Mouse (Mus musculus) hindbrain, embryonic 10.5 days (tissue): Measurements from ENCODE around the gene Dclk2. TPM values are rescaled to one million over a fixed set of nuclear protein-coding genes. Genes with fewer than 3 reads are reported as not detected.

Source experiments
- DNase-seq: peaks from one replicate; pipeline ENCODE4 v3.0.0-alpha.2; 2017; ENCODE audit warnings: low spot score
- H3K27ac ChIP-seq: fragments of 300-500 bp; sonication (generic); 2 replicates; pipeline ENCODE4 v1.5.1; 2016; ENCODE audit warnings: mild to moderate bottlenecking, moderate library complexity
- H3K27me3 ChIP-seq: fragments of 300-500 bp; sonication (generic); 2 replicates; pipeline ENCODE4 v1.6.1; 2016; ENCODE audit warnings: mild to moderate bottlenecking; ENCODE audit not compliant: poor library complexity, insufficient read depth, severe bottlenecking
- H3K36me3 ChIP-seq: fragments of 300-500 bp; sonication (generic); 2 replicates; pipeline ENCODE4 v1.6.1; 2016; ENCODE audit warnings: mild to moderate bottlenecking, moderate library complexity
- H3K4me1 ChIP-seq: fragments of 300-500 bp; sonication (generic); replicated peaks from 2 replicates; pipeline ENCODE4 v1.6.1; 2016; ENCODE audit warnings: mild to moderate bottlenecking
- H3K4me3 ChIP-seq: fragments of 300-500 bp; sonication (generic); 2 replicates; pipeline ENCODE4 v1.5.1; 2016; ENCODE audit warnings: mild to moderate bottlenecking, moderate library complexity
- H3K9me3 ChIP-seq: fragments of 300-500 bp; sonication (generic); 2 replicates; pipeline ENCODE4 v1.6.1; 2016; ENCODE audit warnings: mild to moderate bottlenecking, moderate library complexity
- WGBS: fragments of 180-500 bp; shearing (Covaris S2); methylation state at CpG from one replicate; pipeline ENCODE4 v1.1.7; 2016; 5-methylcytosine and 5-hydroxymethylcytosine counted together
- polyA plus RNA-seq: library from polyadenylated mRNA; unstranded; fragments of >200 nt; fragmentation: Nextera tagmentation; extraction: Ambion mirVana; gene quantifications from 2 replicates; pipeline ENCODE4 v1.2.1, GENCODE M21; 2016

Gene Dclk2
- polyA plus RNA-seq, 1 experiment from 2014 or later, result 38.9 TPM

DNA sequence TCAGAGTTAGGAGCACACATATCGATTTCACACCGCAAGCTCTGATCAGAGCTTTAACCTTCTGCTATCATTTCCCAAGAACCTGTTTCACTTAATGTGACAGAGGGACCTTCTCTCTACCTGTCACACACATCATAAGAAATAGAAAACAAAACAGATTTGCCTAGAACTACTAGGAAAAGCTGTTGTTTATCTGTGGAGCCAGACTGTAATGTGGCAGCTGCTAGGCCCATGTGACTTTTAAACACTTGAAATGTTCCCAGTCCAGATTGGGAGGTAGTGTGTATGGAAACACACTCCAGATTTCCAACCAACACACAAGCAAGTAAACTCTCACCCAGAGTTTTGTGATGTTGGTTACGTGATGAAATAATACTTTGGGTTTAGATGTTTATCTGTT lies 136.6 kb downstream of the Dclk2 start:
- no peak overlapping the region for H3K4me3 ChIP-seq
- 93% methylated on average over 3 of the region's 3 CpGs for WGBS
- DNase-seq, result no peak
- H3K27me3 ChIP-seq, result no peaks in the 10 kb centered on the region
- no peaks in the 10 kb centered on the region for H3K9me3 ChIP-seq
- H3K27ac ChIP-seq, result no peak overlapping the region
- peaks cover 29% of the 10 kb centered on the region for H3K4me1 ChIP-seq
- H3K36me3 ChIP-seq, result peaks cover 48% of the 10 kb centered on the region

DNA sequence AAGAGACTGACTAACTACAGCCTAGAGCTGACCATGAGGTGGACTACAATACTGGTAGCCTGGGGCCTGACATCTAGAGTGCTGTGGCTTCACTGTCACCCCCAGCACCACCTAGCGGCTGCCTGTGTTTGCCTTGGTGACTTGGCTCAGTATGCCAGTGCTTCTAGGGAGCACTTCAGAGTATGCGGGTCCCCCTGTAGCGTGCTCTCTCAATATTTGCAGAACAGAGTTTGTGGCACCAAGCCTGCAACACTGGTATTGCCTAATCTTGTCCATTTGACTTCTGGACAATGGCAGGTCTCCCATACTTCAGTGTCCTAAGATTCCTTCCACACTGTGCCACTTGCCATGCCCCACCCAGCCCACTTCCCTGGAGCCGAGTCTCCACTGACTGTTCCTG lies 140.9 kb downstream of the Dclk2 start:
- Histone ChIP-seq H3K36me3 (peaks cover 20% of the 10 kb centered on the region), H3K27me3 (no peaks in the 10 kb centered on the region), H3K9me3 (no peaks in the 10 kb centered on the region), H3K4me1 (peaks cover 20% of the 10 kb centered on the region), H3K4me3 (no peak overlapping the region), H3K27ac (no peak overlapping the region)
- 68% methylated on average over 4 of the region's 4 CpGs for WGBS
- no peak for DNase-seq

DNA sequence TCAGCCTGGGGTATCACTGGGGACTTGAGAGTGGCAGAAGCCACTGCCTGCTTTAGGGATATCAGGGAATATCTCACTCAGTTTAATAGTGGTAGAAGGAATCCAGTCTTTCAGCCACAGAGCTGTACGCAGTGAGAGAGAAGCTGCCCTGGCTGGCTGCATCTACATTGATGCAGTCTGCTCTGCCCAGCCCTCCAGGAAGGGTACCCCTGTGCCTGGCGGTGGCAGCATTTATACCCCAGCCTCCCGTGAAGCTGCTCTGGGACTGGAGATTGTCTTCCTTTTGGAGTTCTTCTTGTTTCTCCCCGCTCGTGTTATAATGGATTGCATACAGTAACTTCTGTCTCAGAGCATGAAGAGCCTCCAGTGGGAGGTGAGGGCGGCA lies 145.2 kb downstream of the Dclk2 start:
- H3K9me3 ChIP-seq, result no peaks in the 10 kb centered on the region
- peaks cover 16% of the 10 kb centered on the region for H3K4me1 ChIP-seq
- H3K36me3 ChIP-seq, result no peaks in the 10 kb centered on the region
- H3K27me3 ChIP-seq, result no peaks in the 10 kb centered on the region
- WGBS, result 83% methylated on average over 6 of the region's 6 CpGs
- DNase-seq, result no peak
- H3K27ac ChIP-seq, result peak overlapping the region; percentile 78
- H3K4me3 ChIP-seq, result no peak overlapping the region

GRCm38 (mm10) chr3:86774566-86775443 lies 145.8 kb downstream of the Dclk2 start:
- no peak for DNase-seq
- no peaks in the 10 kb centered on the region for H3K27me3 ChIP-seq
- no peaks in the 10 kb centered on the region for H3K9me3 ChIP-seq
- H3K4me1 ChIP-seq, result peaks cover 19% of the 10 kb centered on the region
- H3K36me3 ChIP-seq, result no peaks in the 10 kb centered on the region
- H3K27ac ChIP-seq, result peak overlapping the region; percentile 78
- H3K4me3 ChIP-seq, result no peak overlapping the region
- 62% methylated on average over 14 of the region's 14 CpGs for WGBS

DNA sequence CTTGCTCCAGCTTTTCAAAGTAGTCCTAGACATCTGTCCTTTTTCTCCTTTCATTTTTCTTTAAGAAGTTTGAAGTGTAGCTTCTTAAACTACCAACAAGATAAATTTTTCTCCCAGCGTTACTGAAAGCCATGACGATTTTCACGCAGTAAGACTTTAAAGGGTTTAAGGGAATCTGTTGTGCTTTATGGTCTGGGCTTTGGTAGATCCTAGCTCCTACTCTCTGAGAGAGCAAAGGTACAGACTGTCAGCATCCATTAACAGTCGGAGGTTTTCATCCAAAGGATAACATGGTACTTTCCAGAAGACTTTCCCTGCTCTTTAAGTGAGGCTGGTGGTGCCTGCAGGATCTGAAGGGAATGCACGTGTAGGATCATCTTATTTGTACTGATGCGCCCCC lies 151.7 kb downstream of the Dclk2 start:
- Histone ChIP-seq H3K4me3 (no peak overlapping the region), H3K9me3 (no peaks in the 10 kb centered on the region), H3K36me3 (no peaks in the 10 kb centered on the region), H3K27me3 (no peaks in the 10 kb centered on the region), H3K27ac (peak overlapping the region; percentile 50; the same call in 1 of the 2 replicates), H3K4me1 (peaks cover 18% of the 10 kb centered on the region)
- WGBS, result 66% methylated on average over 6 of the region's 6 CpGs
- DNase-seq, result no peak

DNA sequence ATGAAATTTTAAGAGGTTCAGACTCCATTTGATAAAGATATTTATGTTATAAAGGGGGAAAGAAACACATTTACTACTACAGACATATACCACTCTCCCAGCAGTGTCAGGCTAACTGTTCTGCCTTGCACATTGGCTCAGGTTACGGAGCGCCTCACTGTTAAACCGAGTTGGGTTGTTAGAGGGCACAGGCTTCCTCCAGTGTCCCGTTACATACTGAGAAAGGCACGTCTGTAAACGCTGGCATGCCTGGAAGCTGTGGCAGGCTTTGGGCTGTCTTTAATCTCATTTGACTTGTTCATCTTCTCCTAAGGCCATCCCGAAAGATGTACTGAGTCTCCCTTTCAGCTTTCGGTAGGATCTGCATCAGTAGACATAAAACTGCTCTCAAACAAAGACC lies 152.1 kb downstream of the Dclk2 start:
- H3K36me3 ChIP-seq, result no peaks in the 10 kb centered on the region
- no peak for DNase-seq
- peaks cover 18% of the 10 kb centered on the region for H3K4me1 ChIP-seq
- no peaks in the 10 kb centered on the region for H3K9me3 ChIP-seq
- no peaks in the 10 kb centered on the region for H3K27me3 ChIP-seq
- H3K27ac ChIP-seq, result peak overlapping the region; percentile 50; the same call in 1 of the 2 replicates
- H3K4me3 ChIP-seq, result no peak overlapping the region
- WGBS, result 31% methylated on average over 8 of the region's 8 CpGs

GRCm38 (mm10) chr3:86762456-86762855 lies 158.2 kb downstream of the Dclk2 start:
- WGBS, result 88% methylated on average over 4 of the region's 4 CpGs

DNA sequence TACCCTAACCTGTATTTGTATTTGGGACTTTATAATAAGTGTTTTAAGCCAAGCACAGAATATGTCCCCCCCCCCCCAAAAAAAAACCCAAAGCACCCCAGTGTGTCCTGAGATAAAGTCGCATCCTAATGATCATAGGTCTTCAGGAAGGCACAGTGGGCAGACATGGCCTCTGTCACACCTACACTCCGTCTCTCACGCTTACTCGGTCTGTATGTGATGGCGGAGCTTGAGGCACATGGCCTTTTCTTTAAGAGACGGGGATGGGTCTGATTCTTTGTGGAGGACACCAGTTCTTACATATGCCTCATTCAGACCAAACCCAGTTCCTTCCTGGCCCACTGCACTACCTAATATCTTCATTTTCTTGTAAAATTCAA lies 158.6 kb downstream of the Dclk2 start:
- Histone ChIP-seq H3K4me1 (0 out of 2 replicates have a peak, but pooled peaks cover 3% of the 10 kb centered on the region), H3K27ac (no peak overlapping the region), H3K4me3 (no peak overlapping the region), H3K27me3 (no peaks in the 10 kb centered on the region), H3K36me3 (no peaks in the 10 kb centered on the region), H3K9me3 (no peaks in the 10 kb centered on the region)
- 92% methylated on average over 6 of the region's 6 CpGs for WGBS
- DNase-seq, result no peak

More at GRCm38 (mm10) chr3:86762456-86762855, 158.2 kb downstream of the Dclk2 start:
- no peak overlapping the region for H3K4me3 ChIP-seq
- no peaks in the 10 kb centered on the region for H3K36me3 ChIP-seq
- no peaks in the 10 kb centered on the region for H3K9me3 ChIP-seq
- no peaks in the 10 kb centered on the region for H3K27me3 ChIP-seq
- 0 out of 2 replicates have a peak, but pooled peaks cover 3% of the 10 kb centered on the region for H3K4me1 ChIP-seq
- H3K27ac ChIP-seq, result no peak overlapping the region
- no peak for DNase-seq

- H3K27me3 ChIP-seq, result no peaks in the 10 kb centered on the region
- peak; percentile 60 for DNase-seq
Measured at GRCm38 (mm10) chr3:86761095-86762035, 159.3 kb downstream of the Dclk2 start.

GRCm38 (mm10) chr3:86760474-86760873 lies 160.2 kb downstream of the Dclk2 start:
- no peaks in the 10 kb centered on the region for H3K9me3 ChIP-seq
- H3K27ac ChIP-seq, result no peak overlapping the region
- DNase-seq, result no peak
- 73% methylated on average over 7 of the region's 7 CpGs for WGBS
- no peak overlapping the region for H3K4me3 ChIP-seq
- no peaks in the 10 kb centered on the region for H3K36me3 ChIP-seq
- no peaks in the 10 kb centered on the region for H3K27me3 ChIP-seq
- H3K4me1 ChIP-seq, result 0 out of 2 replicates have a peak, but pooled peaks cover 3% of the 10 kb centered on the region

More at GRCm38 (mm10) chr3:86761095-86762035, 159.3 kb downstream of the Dclk2 start:
- 0 out of 2 replicates have a peak, but pooled peaks cover 3% of the 10 kb centered on the region for H3K4me1 ChIP-seq
- H3K9me3 ChIP-seq, result no peaks in the 10 kb centered on the region
- no peak overlapping the region for H3K4me3 ChIP-seq
- WGBS, result 69% methylated on average over 9 of the region's 9 CpGs
- no peak overlapping the region for H3K27ac ChIP-seq
- H3K36me3 ChIP-seq, result no peaks in the 10 kb centered on the region

GRCm38 (mm10) chr3:86759834-86760233 lies 160.8 kb downstream of the Dclk2 start:
- 57% methylated on average over 8 of the region's 8 CpGs for WGBS
- DNase-seq, result no peak
- H3K4me1 ChIP-seq, result peaks cover 7% of the 10 kb centered on the region; the same call in 1 of the 2 replicates
- H3K36me3 ChIP-seq, result no peaks in the 10 kb centered on the region
- H3K27me3 ChIP-seq, result no peaks in the 10 kb centered on the region
- H3K4me3 ChIP-seq, result no peak overlapping the region
- no peak overlapping the region for H3K27ac ChIP-seq
- no peaks in the 10 kb centered on the region for H3K9me3 ChIP-seq

DNA sequence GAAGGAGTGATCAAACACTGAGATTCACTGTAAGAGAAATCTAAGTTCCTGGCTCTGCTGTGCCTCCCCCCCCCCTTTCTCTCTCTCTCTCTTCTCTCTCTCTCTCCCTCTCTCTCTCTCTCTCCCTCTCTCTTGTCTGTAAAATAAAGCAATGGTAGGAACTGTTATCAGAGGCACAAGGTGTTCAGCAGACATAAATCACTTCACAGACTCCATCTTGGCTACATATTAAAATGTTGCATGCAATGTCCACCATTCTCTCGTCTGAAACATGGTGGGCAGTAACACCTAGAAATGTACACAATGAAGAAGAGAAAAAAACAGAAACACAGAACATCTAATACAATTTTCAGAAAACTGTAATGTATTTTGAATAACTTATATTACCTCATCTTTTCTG lies 161.3 kb downstream of the Dclk2 start:
- 78% methylated on average over 1 of the region's 1 CpGs for WGBS
- Histone ChIP-seq H3K27me3 (no peaks in the 10 kb centered on the region), H3K4me1 (peaks cover 7% of the 10 kb centered on the region; the same call in 1 of the 2 replicates), H3K27ac (no peak overlapping the region), H3K36me3 (no peaks in the 10 kb centered on the region), H3K4me3 (no peak overlapping the region), H3K9me3 (no peaks in the 10 kb centered on the region)
- DNase-seq, result no peak
